Mouse (Mus musculus) urinary bladder, postnatal 36 days (tissue): ENCODE data around the gene 4430402I18Rik.
"Not testable (repeated sequence)": the region's sequence is repeated elsewhere in the genome, so short reads cannot be mapped to it uniquely, and the experiment has no call there.

Experiments used
- DNase-seq, 2 experiments: peaks; one replicate each; pipeline ENCODE4 v3.0.0; 2022; ENCODE audit warnings: low spot score in 2 of 2, mixed read lengths in 1 of 2

4430402I18Rik gene

GRCm38 (mm10) chr19:28967652-28968051 lies at the start of gene 4430402I18Rik:
Gene 4430402I18Rik (minus strand): TSS chr19:28967800.
- DNase-seq, result no peak

GRCm38 (mm10) chr19:29016786-29017185 lies 49.2 kb upstream of the 4430402I18Rik start:
- DNase-seq, result no peak

- no peak for DNase-seq
Measured at GRCm38 (mm10) chr19:29016204-29016765, 48.7 kb upstream of the 4430402I18Rik start.

- DNase-seq, result no peak
Measured at GRCm38 (mm10) chr19:29015410-29016203, 48.0 kb upstream of the 4430402I18Rik start.

GRCm38 (mm10) chr19:29014466-29015055 lies 47.0 kb upstream of the 4430402I18Rik start:
- no peak for DNase-seq

GRCm38 (mm10) chr19:29011355-29011990 lies 43.9 kb upstream of the 4430402I18Rik start:
- DNase-seq, result no peak

- no peak for DNase-seq
Measured at GRCm38 (mm10) chr19:29009046-29009445, 41.4 kb upstream of the 4430402I18Rik start.

GRCm38 (mm10) chr19:29008069-29008706 lies 40.6 kb upstream of the 4430402I18Rik start:
- DNase-seq, result no peak

- not testable (repeated sequence) for DNase-seq
Measured at GRCm38 (mm10) chr19:29000321-29000720, 32.7 kb upstream of the 4430402I18Rik start.

GRCm38 (mm10) chr19:28997976-28998630 lies 30.5 kb upstream of the 4430402I18Rik start:
- no peak for DNase-seq

- no peak for DNase-seq
Measured at GRCm38 (mm10) chr19:28995366-28995765, 27.8 kb upstream of the 4430402I18Rik start.

- no peak for DNase-seq
Measured at GRCm38 (mm10) chr19:28994870-28995269, 27.3 kb upstream of the 4430402I18Rik start.

GRCm38 (mm10) chr19:28991391-28991790 lies 23.8 kb upstream of the 4430402I18Rik start:
- DNase-seq, result no peak

GRCm38 (mm10) chr19:28990590-28991221 lies 23.1 kb upstream of the 4430402I18Rik start:
- no peak for DNase-seq

- DNase-seq, result peak; percentile 98 to 99
Measured at GRCm38 (mm10) chr19:28990194-28990589, 22.6 kb upstream of the 4430402I18Rik start, which contains the start of gene Cdc37l1. Gene Cdc37l1 (plus strand): TSS chr19:28990352.

- DNase-seq, result no peak
Measured at GRCm38 (mm10) chr19:28989515-28989914, 21.9 kb upstream of the 4430402I18Rik start.

GRCm38 (mm10) chr19:28982617-28983016 lies 15.0 kb upstream of the 4430402I18Rik start:
- no peak for DNase-seq

- peak; percentile 77 to 82 for DNase-seq
Measured at GRCm38 (mm10) chr19:28974862-28975611, 7.4 kb upstream of the 4430402I18Rik start.

- DNase-seq, result no peak
Measured at GRCm38 (mm10) chr19:28970251-28970650, 2.7 kb upstream of the 4430402I18Rik start.

GRCm38 (mm10) chr19:28969231-28969630 lies 1.6 kb upstream of the 4430402I18Rik start:
- DNase-seq, result no peak
